Mouse (Mus musculus): ENCODE results near the gene Gm17387. TPM values are rescaled to one million over a fixed set of nuclear protein-coding genes. Genes with fewer than 3 reads are reported as not detected.

The Gm17387 gene
- total and polyA plus RNA-seq, 3 experiments = not detected

DNA sequence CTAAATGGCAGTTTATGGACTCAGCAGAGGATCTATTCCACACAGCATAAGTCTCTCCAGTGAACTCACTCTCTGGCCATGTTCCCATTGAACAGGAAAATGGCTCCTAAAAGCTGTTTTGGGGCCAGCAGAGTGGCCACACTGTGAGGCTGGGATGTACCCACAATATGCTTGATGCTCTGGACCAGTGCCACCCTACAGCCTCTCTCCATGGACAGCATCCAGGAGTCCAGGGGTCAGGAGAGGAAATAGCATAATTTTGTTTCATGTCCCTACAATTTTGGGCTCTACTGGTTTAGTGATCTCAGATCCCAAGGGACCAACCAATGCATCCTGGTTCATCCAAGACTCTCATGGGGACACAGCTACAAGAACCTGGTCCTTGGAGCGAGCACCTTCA, 28.6 kb downstream of the Gm17387 start:
- TF ChIP-seq ZC3H11A (IDR thresholded peaks at IDR 0.05; ENCODE audit: low read depth, low read length) (no peak), POLR2AphosphoS5 (IDR thresholded peaks at IDR 0.05; ENCODE audit: borderline replicate concordance, low read depth, low read length) (no peak), RAD21 (IDR thresholded peaks at IDR 0.05; ENCODE audit: low read depth, low read length) (no peak), MAZ (IDR thresholded peaks at IDR 0.05; ENCODE audit: low read depth, low read length) (no peak), NRF1 (IDR thresholded peaks at IDR 0.05; ENCODE audit: insufficient read depth, low read depth, low read length, poor library complexity, severe bottlenecking) (no peak), RCOR1 (IDR thresholded peaks at IDR 0.05; ENCODE audit: low read depth, low read length) (no peak), CHD2 (IDR thresholded peaks at IDR 0.05; ENCODE audit: low read length) (no peak), ETS1 (IDR thresholded peaks at IDR 0.05; ENCODE audit: low read depth, low read length) (no peak), GATA1 (IDR thresholded peaks at IDR 0.05; ENCODE audit: low read depth, low read length) (no peak), E2F4 (IDR thresholded peaks at IDR 0.05; ENCODE audit: borderline replicate concordance, low read depth, low read length) (no peak), MXI1 (IDR thresholded peaks at IDR 0.05; ENCODE audit: low read depth, low read length) (no peak), KAT2A (conservative IDR thresholded peaks at IDR 0.05; ENCODE audit: low read depth, low read length) (no peak), ZMIZ1 (IDR thresholded peaks at IDR 0.05; ENCODE audit: low read depth, low read length) (no peak), CHD1 (IDR thresholded peaks at IDR 0.05; ENCODE audit: low read depth, low read length) (no peak), JUND (IDR thresholded peaks at IDR 0.05; ENCODE audit: low read depth, low read length) (no peak), POLR2A (IDR thresholded peaks at IDR 0.05; ENCODE audit: control insufficient read depth in 1 of 2, insufficient read depth in 1 of 2, low read depth in 1 of 2, low read length in 2 of 2, poor library complexity in 1 of 2) (no peak), MYC (IDR thresholded peaks at IDR 0.05; ENCODE audit: low read depth, low read length) (no peak), HCFC1 (IDR thresholded peaks at IDR 0.05; ENCODE audit: low read depth, low read length) (no peak), ZKSCAN1 (IDR thresholded peaks at IDR 0.05; ENCODE audit: low read depth, low read length) (no peak)
- Histone ChIP-seq H3K4me1 (ENCODE audit: control insufficient read depth in 1 of 2, insufficient read depth in 2 of 2, low read length in 2 of 2) (no peaks in the 10 kb centered on the region), H3K9ac (ENCODE audit: control insufficient read depth, low read depth, low read length, poor library complexity, severe bottlenecking) (no peak overlapping the region), H3K9me3 (replicated peaks; ENCODE audit: insufficient read depth, low read length) (no peaks in the 10 kb centered on the region), H3K4me3 (ENCODE audit: control insufficient read depth in 1 of 2, insufficient read depth in 1 of 2, low read depth in 2 of 2, low read length in 2 of 2) (no peak overlapping the region), H3K27ac (ENCODE audit: control insufficient read depth, low read depth, low read length) (no peak overlapping the region), H3K36me3 (ENCODE audit: control insufficient read depth in 1 of 2, insufficient read depth in 2 of 2, low read length in 2 of 2) (no peaks in the 10 kb centered on the region), H3K27me3 (ENCODE audit: control insufficient read depth in 1 of 2, insufficient read depth in 2 of 2, low read length in 2 of 2) (peaks cover 10 to 19% of the 10 kb centered on the region in 2 experiments), H3K79me2 (ENCODE audit: control insufficient read depth, insufficient read depth, low read length, poor library complexity) (no peaks in the 10 kb centered on the region)
- DNase-seq (ENCODE audit: low read depth, low spot score) = no peak

DNA sequence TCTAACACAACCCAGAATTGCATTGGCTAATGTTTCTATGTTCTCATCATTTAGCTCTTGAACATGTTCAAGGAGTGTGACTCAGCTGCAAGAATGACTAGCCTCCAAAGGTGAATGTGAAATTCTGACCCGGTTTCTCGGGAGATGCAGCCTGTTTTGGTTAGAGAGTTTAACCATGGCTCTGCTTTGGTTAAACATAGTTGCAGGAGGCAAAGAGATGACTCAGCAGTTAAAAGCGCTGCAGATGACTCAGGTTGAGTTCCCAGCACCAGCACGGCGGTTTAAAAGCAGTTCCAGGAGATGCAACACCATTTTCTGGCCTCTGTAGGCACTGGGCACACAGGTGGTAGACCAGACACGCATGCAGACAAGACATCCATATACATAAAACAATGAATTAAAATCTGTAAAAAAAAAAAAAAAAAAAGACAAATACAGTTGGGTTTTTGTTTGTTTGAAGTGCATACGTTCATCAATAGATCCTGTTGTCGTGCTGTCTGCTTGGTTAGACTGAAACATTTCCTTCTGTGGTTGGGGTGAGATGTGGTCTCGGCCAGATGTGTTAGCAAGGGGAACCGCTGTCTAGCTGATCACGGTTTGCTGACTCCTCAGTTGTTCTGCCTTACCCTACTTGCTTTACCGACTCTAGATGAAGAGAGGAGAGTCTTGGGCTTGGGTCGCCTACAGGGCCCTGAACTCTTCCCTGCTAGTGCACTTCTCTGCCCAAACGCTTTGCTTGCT, 29.8 kb downstream of the Gm17387 start:
- H3K36me3 ChIP-seq (ENCODE audit: control insufficient read depth in 1 of 2, insufficient read depth in 2 of 2, low read length in 2 of 2) = no peaks in the 10 kb centered on the region
- no peak overlapping the region for H3K4me3 ChIP-seq (ENCODE audit: control insufficient read depth in 1 of 2, insufficient read depth in 1 of 2, low read depth in 2 of 2, low read length in 2 of 2)
- DNase-seq (ENCODE audit: low read depth, low spot score) = no peak
- peaks cover 10 to 19% of the 10 kb centered on the region in 2 experiments for H3K27me3 ChIP-seq (ENCODE audit: control insufficient read depth in 1 of 2, insufficient read depth in 2 of 2, low read length in 2 of 2)
- H3K4me1 ChIP-seq (ENCODE audit: control insufficient read depth in 1 of 2, insufficient read depth in 2 of 2, low read length in 2 of 2) = no peaks in the 10 kb centered on the region
- H3K9me3 ChIP-seq (replicated peaks; ENCODE audit: insufficient read depth, low read length) = no peaks in the 10 kb centered on the region
- H3K9ac ChIP-seq (ENCODE audit: control insufficient read depth, low read depth, low read length, poor library complexity, severe bottlenecking) = no peak overlapping the region
- H3K27ac ChIP-seq (ENCODE audit: control insufficient read depth, low read depth, low read length) = no peak overlapping the region
- TF ChIP-seq CHD2 (IDR thresholded peaks at IDR 0.05; ENCODE audit: low read length) (no peak), NRF1 (IDR thresholded peaks at IDR 0.05; ENCODE audit: insufficient read depth, low read depth, low read length, poor library complexity, severe bottlenecking) (no peak), UBTF (IDR thresholded peaks at IDR 0.05; ENCODE audit: borderline replicate concordance, insufficient read depth, low read depth, low read length) (no peak), SIN3A (IDR thresholded peaks at IDR 0.05; ENCODE audit: low read length) (no peak), USF1 (IDR thresholded peaks at IDR 0.05; ENCODE audit: low read depth, low read length) (no peak), POLR2AphosphoS5 (IDR thresholded peaks at IDR 0.05; ENCODE audit: borderline replicate concordance, low read depth, low read length) (no peak), CHD1 (IDR thresholded peaks at IDR 0.05; ENCODE audit: low read depth, low read length) (no peak), ZC3H11A (IDR thresholded peaks at IDR 0.05; ENCODE audit: low read depth, low read length) (no peak), ELF1 (IDR thresholded peaks at IDR 0.05; ENCODE audit: low read depth, low read length) (no peak), MYC (IDR thresholded peaks at IDR 0.05; ENCODE audit: low read depth, low read length) (no peak), TBP (IDR thresholded peaks at IDR 0.05; ENCODE audit: low read depth, low read length) (no peak), RCOR1 (IDR thresholded peaks at IDR 0.05; ENCODE audit: low read depth, low read length) (no peak)
- H3K79me2 ChIP-seq (ENCODE audit: control insufficient read depth, insufficient read depth, low read length, poor library complexity) = no peaks in the 10 kb centered on the region
